Mouse (Mus musculus) adrenal gland, postnatal 10 days (tissue): ENCODE results near the gene Prdm12. TPM values are rescaled to one million over a fixed set of nuclear protein-coding genes. Genes with fewer than 3 reads are reported as not detected.

Experiments
- microRNA-seq: library from miRNA; unstranded; fragments of <30 nt; microRNA quantifications from one replicate; pipeline ENCODE4 v1.2.0, GENCODE M21; 2021
- total RNA-seq, 2 experiments: library from RNA; stranded (reverse); gene quantifications; 2 replicates each; pipeline ENCODE4 v1.2.3; 2021

Gene Prdm12
- total RNA-seq, 2 experiments from 2014 or later, result not detected

Small RNAs within 50 kb of the gene (microRNA-seq; reads per million reads assigned to microRNA genes)
- not detected for gene Mir6998

Other genes with a start within 250 kb of the Prdm12 start
- 100 to 1,000 TPM in 1 of 2 experiments, 10 to 100 TPM in 1; 61.2 to 175 TPM for gene Ass1, start 169.8 kb upstream of the Prdm12 start, total RNA-seq
- 10 to 100 TPM; 52.6 to 56.6 TPM for gene Fubp3, start 67.4 kb upstream of the Prdm12 start, total RNA-seq
- gene Exosc2, start 30.7 kb downstream of the Prdm12 start, total RNA-seq, result 10 to 100 TPM; 20.9 to 23.0 TPM
- 10 to 100 TPM; 54.7 to 73.2 TPM for gene Abl1, start 48.3 kb downstream of the Prdm12 start, total RNA-seq
- gene Qrfp, start 170.5 kb downstream of the Prdm12 start, total RNA-seq, result not detected
- gene Fibcd1, start 206.0 kb downstream of the Prdm12 start, total RNA-seq, result under 1 TPM; 0.27 to 0.39 TPM
- 10 to 100 TPM; 11.3 to 11.4 TPM for gene Lamc3, start 247.3 kb downstream of the Prdm12 start, total RNA-seq